Mouse (Mus musculus): ENCODE data around the gene Fxyd1.

DNA sequence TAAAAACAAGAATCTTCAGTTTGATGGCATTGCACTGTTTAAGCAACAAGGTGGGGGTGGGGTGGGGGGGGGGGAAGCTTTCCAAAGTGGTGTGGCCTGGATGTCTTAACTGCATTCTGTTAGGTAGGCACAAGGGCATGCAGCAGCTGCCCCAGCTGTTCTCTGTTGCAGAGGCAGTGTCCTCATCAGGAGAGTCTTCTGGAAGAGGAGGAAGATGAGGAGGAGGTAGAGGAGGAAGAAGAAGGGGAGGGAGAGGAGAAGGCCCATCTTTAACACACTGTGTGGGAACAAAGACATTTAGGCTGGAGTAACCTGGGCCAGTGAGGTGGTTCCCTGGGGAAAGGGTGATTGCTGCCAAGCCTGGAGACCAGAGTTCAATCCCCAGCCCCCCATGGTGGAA lies 25.1 kb upstream of the Fxyd1 start:
- TF ChIP-seq CTCF (IDR thresholded peaks at IDR 0.05; ENCODE audit: extremely low read depth, insufficient read depth, low read length) (no peak), POLR2A (IDR thresholded peaks at IDR 0.05; ENCODE audit: extremely low read depth, insufficient read depth, low read length) (no peak)
